Mouse (Mus musculus): ENCODE data around the gene Zfyve9. TPM values are rescaled to one million over a fixed set of nuclear protein-coding genes. Genes with fewer than 3 reads are reported as not detected.
A peak's percentile ranks its signal among the peaks of the same experiment; 100 is the strongest.

Gene Zfyve9
- 0.25 and 0.92 TPM in 2 replicates for polyA plus RNA-seq (2011; ENCODE audit: insufficient read depth, insufficient read length, low replicate concordance, missing spikeins)

- Histone ChIP-seq H3K4me1 (ENCODE audit: control insufficient read depth, insufficient read depth, low read length) (no peaks in the 10 kb centered on the region), H3K4me3 (replicated peaks; ENCODE audit: control insufficient read depth, low read depth, low read length) (peak within 1 kb of the TSS; percentile 37), H3K27ac (ENCODE audit: control insufficient read depth, insufficient read depth, low read depth, low read length, poor library complexity) (peak within 1 kb of the TSS; percentile 73; the same call in 1 of the 2 replicates)
- no peak for TF ChIP-seq POLR2A (IDR thresholded peaks at IDR 0.05; ENCODE audit: borderline replicate concordance, control insufficient read depth, low read depth, low read length)
- TF ChIP-seq CTCF (IDR thresholded peaks at IDR 0.05; ENCODE audit: control insufficient read depth, insufficient read depth, low read length), result peak; percentile 49; the same call in 1 of the 2 replicates
- under 1% methylated on average over 105 of the region's 111 CpGs for WGBS
Observed at GRCm38 (mm10) chr4:108780057-108780863, at the start of gene Zfyve9. Gene Zfyve9, minus strand, starts transcription at chr4:108780798.

- TF ChIP-seq POLR2A (IDR thresholded peaks at IDR 0.05; ENCODE audit: borderline replicate concordance, control insufficient read depth, low read depth, low read length) (no peak), CTCF (IDR thresholded peaks at IDR 0.05; ENCODE audit: control insufficient read depth, insufficient read depth, low read length) (no peak)
- no peak overlapping the region for H3K27ac ChIP-seq (ENCODE audit: control insufficient read depth, insufficient read depth, low read depth, low read length, poor library complexity)
- no peaks in the 10 kb centered on the region for H3K4me1 ChIP-seq (ENCODE audit: control insufficient read depth, insufficient read depth, low read length)
- no peak overlapping the region for H3K4me3 ChIP-seq (replicated peaks; ENCODE audit: control insufficient read depth, low read depth, low read length)
- 84% methylated on average over 2 of the region's 2 CpGs for WGBS
Observed at GRCm38 (mm10) chr4:108826643-108827042, 46.0 kb upstream of the Zfyve9 start.

GRCm38 (mm10) chr4:108826096-108826495 is 45.5 kb upstream of the Zfyve9 start:
- Histone ChIP-seq H3K4me3 (replicated peaks; ENCODE audit: control insufficient read depth, low read depth, low read length) (no peak overlapping the region), H3K27ac (ENCODE audit: control insufficient read depth, insufficient read depth, low read depth, low read length, poor library complexity) (no peak overlapping the region), H3K4me1 (ENCODE audit: control insufficient read depth, insufficient read depth, low read length) (no peaks in the 10 kb centered on the region)
- WGBS, result 55% methylated on average over 1 of the region's 1 CpGs
- no peak for TF ChIP-seq CTCF (IDR thresholded peaks at IDR 0.05; ENCODE audit: control insufficient read depth, insufficient read depth, low read length)
- no peak for TF ChIP-seq POLR2A (IDR thresholded peaks at IDR 0.05; ENCODE audit: borderline replicate concordance, control insufficient read depth, low read depth, low read length)

- WGBS, result 88% methylated on average over 3 of the region's 3 CpGs
- H3K4me3 ChIP-seq (replicated peaks; ENCODE audit: control insufficient read depth, low read depth, low read length), result no peak overlapping the region
- no peak overlapping the region for H3K27ac ChIP-seq (ENCODE audit: control insufficient read depth, insufficient read depth, low read depth, low read length, poor library complexity)
- H3K4me1 ChIP-seq (ENCODE audit: control insufficient read depth, insufficient read depth, low read length), result no peaks in the 10 kb centered on the region
- TF ChIP-seq POLR2A (IDR thresholded peaks at IDR 0.05; ENCODE audit: borderline replicate concordance, control insufficient read depth, low read depth, low read length), result no peak
- no peak for TF ChIP-seq CTCF (IDR thresholded peaks at IDR 0.05; ENCODE audit: control insufficient read depth, insufficient read depth, low read length)
Observed at GRCm38 (mm10) chr4:108825677-108826076, 45.1 kb upstream of the Zfyve9 start.

- Histone ChIP-seq H3K4me3 (replicated peaks; ENCODE audit: control insufficient read depth, low read depth, low read length) (no peak overlapping the region), H3K4me1 (ENCODE audit: control insufficient read depth, insufficient read depth, low read length) (no peaks in the 10 kb centered on the region), H3K27ac (ENCODE audit: control insufficient read depth, insufficient read depth, low read depth, low read length, poor library complexity) (no peak overlapping the region)
- TF ChIP-seq CTCF (IDR thresholded peaks at IDR 0.05; ENCODE audit: control insufficient read depth, insufficient read depth, low read length), result no peak
- no peak for TF ChIP-seq POLR2A (IDR thresholded peaks at IDR 0.05; ENCODE audit: borderline replicate concordance, control insufficient read depth, low read depth, low read length)
- 76% methylated on average over 6 of the region's 6 CpGs for WGBS
Observed at GRCm38 (mm10) chr4:108811550-108811949, 31.0 kb upstream of the Zfyve9 start.

GRCm38 (mm10) chr4:108811142-108811541 is 30.5 kb upstream of the Zfyve9 start:
- Histone ChIP-seq H3K4me1 (ENCODE audit: control insufficient read depth, insufficient read depth, low read length) (no peaks in the 10 kb centered on the region), H3K4me3 (replicated peaks; ENCODE audit: control insufficient read depth, low read depth, low read length) (no peak overlapping the region), H3K27ac (ENCODE audit: control insufficient read depth, insufficient read depth, low read depth, low read length, poor library complexity) (no peak overlapping the region)
- WGBS, result 57% methylated on average over 4 of the region's 4 CpGs
- TF ChIP-seq CTCF (IDR thresholded peaks at IDR 0.05; ENCODE audit: control insufficient read depth, insufficient read depth, low read length), result no peak
- TF ChIP-seq POLR2A (IDR thresholded peaks at IDR 0.05; ENCODE audit: borderline replicate concordance, control insufficient read depth, low read depth, low read length), result no peak

GRCm38 (mm10) chr4:108803535-108803934 is 22.9 kb upstream of the Zfyve9 start:
- no peaks in the 10 kb centered on the region for H3K4me1 ChIP-seq (ENCODE audit: control insufficient read depth, insufficient read depth, low read length)
- 75% methylated on average over 2 of the region's 2 CpGs for WGBS
- H3K4me3 ChIP-seq (replicated peaks; ENCODE audit: control insufficient read depth, low read depth, low read length), result no peak overlapping the region
- H3K27ac ChIP-seq (ENCODE audit: control insufficient read depth, insufficient read depth, low read depth, low read length, poor library complexity), result no peak overlapping the region
- TF ChIP-seq CTCF (IDR thresholded peaks at IDR 0.05; ENCODE audit: control insufficient read depth, insufficient read depth, low read length) (no peak), POLR2A (IDR thresholded peaks at IDR 0.05; ENCODE audit: borderline replicate concordance, control insufficient read depth, low read depth, low read length) (no peak)

GRCm38 (mm10) chr4:108798083-108798830 is 17.7 kb upstream of the Zfyve9 start:
- no peak overlapping the region for H3K27ac ChIP-seq (ENCODE audit: control insufficient read depth, insufficient read depth, low read depth, low read length, poor library complexity)
- no peak for TF ChIP-seq POLR2A (IDR thresholded peaks at IDR 0.05; ENCODE audit: borderline replicate concordance, control insufficient read depth, low read depth, low read length)
- TF ChIP-seq CTCF (IDR thresholded peaks at IDR 0.05; ENCODE audit: control insufficient read depth, insufficient read depth, low read length), result peak; percentile 63
- H3K4me3 ChIP-seq (replicated peaks; ENCODE audit: control insufficient read depth, low read depth, low read length), result no peak overlapping the region
- H3K4me1 ChIP-seq (ENCODE audit: control insufficient read depth, insufficient read depth, low read length), result no peaks in the 10 kb centered on the region
- whole genome bisulfite sequencing, result 36% methylated on average over 2 of the region's 2 CpGs
